Mouse (Mus musculus): ENCODE results near the gene Hdgfl3. TPM values are rescaled to one million over a fixed set of nuclear protein-coding genes. Genes with fewer than 3 reads are reported as not detected.

Hdgfl3 gene
- total and polyA plus RNA-seq, 2 experiments from 2014 or later = 7.3 to 10.2 TPM

- Histone ChIP-seq H3K27me3 (ENCODE audit: control insufficient read depth, insufficient read depth, low read length) (no peaks in the 10 kb centered on the region), H3K27ac (ENCODE audit: low read depth) (no peak overlapping the region), H3K4me1 (ENCODE audit: control insufficient read depth, insufficient read depth) (peaks cover under 1% of the 10 kb centered on the region; the same call in 1 of the 2 replicates), H3K4me3 (ENCODE audit: low read depth, low read length) (no peak overlapping the region), H3K9me3 (replicated peaks; ENCODE audit: control insufficient read depth, low read length) (no peaks in the 10 kb centered on the region), H3K36me3 (replicated peaks; ENCODE audit: control insufficient read depth, insufficient read depth, low read length) (no peaks in the 10 kb centered on the region), H3K4me2 (ENCODE audit: low read depth, low read length) (no peak overlapping the region), H3K9ac (replicated peaks; ENCODE audit: low read depth, low read length) (no peak overlapping the region)
- DNase-seq (ENCODE audit: low spot score) = no peak
- no peak for ATAC-seq (ENCODE audit: insufficient read depth, low read depth)
- 76% methylated on average over 5 of the region's 5 CpGs for WGBS
- TF ChIP-seq EP300 (IDR thresholded peaks at IDR 0.05; ENCODE audit: low read depth) (no peak), CTCF (IDR thresholded peaks at IDR 0.05; ENCODE audit: low read depth) (no peak)
These were observed 85.1 kb downstream of the Hdgfl3 start for GRCm38 (mm10) chr7:81849214-81849613.

DNA sequence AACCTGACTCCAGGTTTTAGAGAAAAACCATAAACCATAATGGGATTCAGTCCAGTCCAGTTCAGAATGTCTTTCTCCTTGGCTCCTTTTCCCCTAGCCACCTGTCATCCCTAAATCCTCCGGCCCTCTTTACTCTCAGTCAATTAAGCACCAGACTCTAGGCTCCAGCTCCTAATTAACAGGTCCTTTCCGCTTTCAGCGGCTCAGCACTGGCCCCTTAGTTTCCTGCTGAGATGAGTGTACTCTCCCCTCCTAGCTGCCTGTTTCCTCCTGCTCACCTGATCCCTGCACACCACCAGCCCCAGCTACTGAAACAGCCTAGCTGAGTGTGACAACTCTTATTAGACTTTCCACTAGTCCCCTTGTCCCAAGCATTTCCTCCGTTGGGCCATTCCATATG is 86.5 kb downstream of the Hdgfl3 start:
- 70% methylated on average over 4 of the region's 4 CpGs for WGBS
- Histone ChIP-seq H3K4me3 (ENCODE audit: low read depth, low read length) (no peak overlapping the region), H3K36me3 (replicated peaks; ENCODE audit: control insufficient read depth, insufficient read depth, low read length) (no peaks in the 10 kb centered on the region), H3K4me1 (ENCODE audit: control insufficient read depth, insufficient read depth) (no peaks in the 10 kb centered on the region), H3K27ac (ENCODE audit: low read depth) (no peak overlapping the region), H3K27me3 (ENCODE audit: control insufficient read depth, insufficient read depth, low read length) (no peaks in the 10 kb centered on the region), H3K9ac (replicated peaks; ENCODE audit: low read depth, low read length) (no peak overlapping the region), H3K9me3 (replicated peaks; ENCODE audit: control insufficient read depth, low read length) (no peaks in the 10 kb centered on the region), H3K4me2 (ENCODE audit: low read depth, low read length) (no peak overlapping the region)
- ATAC-seq (ENCODE audit: insufficient read depth, low read depth) = no peak
- TF ChIP-seq EP300 (IDR thresholded peaks at IDR 0.05; ENCODE audit: low read depth) (no peak), CTCF (IDR thresholded peaks at IDR 0.05; ENCODE audit: low read depth) (no peak)
- no peak for DNase-seq (ENCODE audit: low spot score)

DNA sequence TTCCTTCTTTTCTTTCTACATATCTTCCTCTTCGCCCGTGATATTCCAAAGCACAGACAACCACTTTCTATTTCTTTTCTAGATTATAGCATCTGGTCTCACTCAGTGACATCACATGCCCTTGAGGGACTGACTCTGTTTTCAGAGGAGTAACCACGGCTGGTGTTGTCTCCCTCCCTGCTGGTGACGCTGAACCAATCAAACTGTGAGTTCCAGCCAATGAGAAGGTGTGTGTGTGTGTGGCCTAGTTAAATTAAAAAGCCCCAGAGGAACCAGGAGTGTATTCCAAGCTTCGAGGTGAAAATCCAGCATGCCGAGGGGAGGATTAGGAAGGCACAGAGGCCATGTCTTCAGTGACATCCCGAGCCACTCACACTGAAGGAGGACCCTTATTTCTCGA is 87.3 kb downstream of the Hdgfl3 start:
- H3K9ac ChIP-seq (replicated peaks; ENCODE audit: low read depth, low read length) = no peak overlapping the region
- peak; percentile 55 for ATAC-seq (ENCODE audit: insufficient read depth, low read depth)
- DNase-seq (ENCODE audit: low spot score) = no peak
- no peaks in the 10 kb centered on the region for H3K4me1 ChIP-seq (ENCODE audit: control insufficient read depth, insufficient read depth)
- H3K4me3 ChIP-seq (ENCODE audit: low read depth, low read length) = no peak overlapping the region
- no peak overlapping the region for H3K4me2 ChIP-seq (ENCODE audit: low read depth, low read length)
- WGBS = 44% methylated on average over 8 of the region's 8 CpGs
- no peaks in the 10 kb centered on the region for H3K9me3 ChIP-seq (replicated peaks; ENCODE audit: control insufficient read depth, low read length)
- no peak for TF ChIP-seq EP300 (IDR thresholded peaks at IDR 0.05; ENCODE audit: low read depth)
- no peak for TF ChIP-seq CTCF (IDR thresholded peaks at IDR 0.05; ENCODE audit: low read depth)
- H3K27ac ChIP-seq (ENCODE audit: low read depth) = no peak overlapping the region
- no peaks in the 10 kb centered on the region for H3K36me3 ChIP-seq (replicated peaks; ENCODE audit: control insufficient read depth, insufficient read depth, low read length)
- no peaks in the 10 kb centered on the region for H3K27me3 ChIP-seq (ENCODE audit: control insufficient read depth, insufficient read depth, low read length)

DNA sequence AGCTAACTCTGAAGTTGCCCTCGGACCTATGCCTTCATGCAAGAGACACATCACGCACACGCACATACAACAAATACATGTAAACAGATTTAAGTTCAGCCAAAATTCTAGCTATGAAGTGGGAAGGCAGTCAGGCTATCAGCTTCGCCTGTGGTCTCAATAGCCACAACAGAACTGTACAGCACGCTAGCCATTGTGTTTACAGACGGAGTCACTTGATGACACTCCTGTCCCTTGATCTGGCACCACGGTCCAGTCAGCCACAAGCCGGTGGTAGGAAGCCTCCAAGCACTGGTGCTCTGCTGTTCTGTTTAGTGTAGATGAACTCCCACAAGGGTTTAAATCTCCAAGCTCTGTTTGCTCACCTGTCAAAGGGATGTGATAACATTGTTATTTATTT is 88.3 kb downstream of the Hdgfl3 start:
- no peaks in the 10 kb centered on the region for H3K27me3 ChIP-seq (ENCODE audit: control insufficient read depth, insufficient read depth, low read length)
- H3K9me3 ChIP-seq (replicated peaks; ENCODE audit: control insufficient read depth, low read length) = no peaks in the 10 kb centered on the region
- no peak for TF ChIP-seq CTCF (IDR thresholded peaks at IDR 0.05; ENCODE audit: low read depth)
- TF ChIP-seq EP300 (IDR thresholded peaks at IDR 0.05; ENCODE audit: low read depth) = no peak
- ATAC-seq (ENCODE audit: insufficient read depth, low read depth) (no peak), DNase-seq (ENCODE audit: low spot score) (no peak)
- WGBS = 75% methylated on average over 8 of the region's 8 CpGs
- H3K4me3 ChIP-seq (ENCODE audit: low read depth, low read length) = no peak overlapping the region
- H3K9ac ChIP-seq (replicated peaks; ENCODE audit: low read depth, low read length) = no peak overlapping the region
- H3K36me3 ChIP-seq (replicated peaks; ENCODE audit: control insufficient read depth, insufficient read depth, low read length) = no peaks in the 10 kb centered on the region
- no peak overlapping the region for H3K4me2 ChIP-seq (ENCODE audit: low read depth, low read length)
- no peak overlapping the region for H3K27ac ChIP-seq (ENCODE audit: low read depth)
- no peaks in the 10 kb centered on the region for H3K4me1 ChIP-seq (ENCODE audit: control insufficient read depth, insufficient read depth)

- no peaks in the 10 kb centered on the region for H3K9me3 ChIP-seq (replicated peaks; ENCODE audit: control insufficient read depth, low read length)
- no peak overlapping the region for H3K9ac ChIP-seq (replicated peaks; ENCODE audit: low read depth, low read length)
- no peak for TF ChIP-seq EP300 (IDR thresholded peaks at IDR 0.05; ENCODE audit: low read depth)
- no peak for TF ChIP-seq CTCF (IDR thresholded peaks at IDR 0.05; ENCODE audit: low read depth)
- H3K27ac ChIP-seq (ENCODE audit: low read depth) = no peak overlapping the region
- WGBS = 74% methylated on average over 3 of the region's 3 CpGs
- ATAC-seq (ENCODE audit: insufficient read depth, low read depth) (no peak), DNase-seq (ENCODE audit: low spot score) (no peak)
- H3K4me1 ChIP-seq (ENCODE audit: control insufficient read depth, insufficient read depth) = 0 out of 2 replicates have a peak, but pooled peaks cover 4% of the 10 kb centered on the region
- no peaks in the 10 kb centered on the region for H3K36me3 ChIP-seq (replicated peaks; ENCODE audit: control insufficient read depth, insufficient read depth, low read length)
- no peak overlapping the region for H3K4me3 ChIP-seq (ENCODE audit: low read depth, low read length)
- no peak overlapping the region for H3K4me2 ChIP-seq (ENCODE audit: low read depth, low read length)
- no peaks in the 10 kb centered on the region for H3K27me3 ChIP-seq (ENCODE audit: control insufficient read depth, insufficient read depth, low read length)
These were observed 89.0 kb downstream of the Hdgfl3 start for GRCm38 (mm10) chr7:81845313-81845712.

GRCm38 (mm10) chr7:81844801-81845200 is 89.5 kb downstream of the Hdgfl3 start:
- Histone ChIP-seq H3K36me3 (replicated peaks; ENCODE audit: control insufficient read depth, insufficient read depth, low read length) (no peaks in the 10 kb centered on the region), H3K4me2 (ENCODE audit: low read depth, low read length) (no peak overlapping the region), H3K9ac (replicated peaks; ENCODE audit: low read depth, low read length) (no peak overlapping the region), H3K9me3 (replicated peaks; ENCODE audit: control insufficient read depth, low read length) (no peaks in the 10 kb centered on the region), H3K4me1 (ENCODE audit: control insufficient read depth, insufficient read depth) (0 out of 2 replicates have a peak, but pooled peaks cover 6% of the 10 kb centered on the region), H3K27me3 (ENCODE audit: control insufficient read depth, insufficient read depth, low read length) (no peaks in the 10 kb centered on the region), H3K27ac (ENCODE audit: low read depth) (no peak overlapping the region), H3K4me3 (ENCODE audit: low read depth, low read length) (no peak overlapping the region)
- 64% methylated on average over 11 of the region's 11 CpGs for WGBS
- ATAC-seq (ENCODE audit: insufficient read depth, low read depth) (no peak), DNase-seq (ENCODE audit: low spot score) (no peak)
- no peak for TF ChIP-seq EP300 (IDR thresholded peaks at IDR 0.05; ENCODE audit: low read depth)
- TF ChIP-seq CTCF (IDR thresholded peaks at IDR 0.05; ENCODE audit: low read depth) = no peak

Data from heart, postnatal 0 days (tissue).